Mouse (Mus musculus) left cerebral cortex, postnatal 14 days (tissue): Measurements from ENCODE around the gene Cyren. TPM values are rescaled to one million over a fixed set of nuclear protein-coding genes. Genes with fewer than 3 reads are reported as not detected.

Experiments used
- DNase-seq, 2 experiments: peaks; one replicate each; pipeline ENCODE4 v3.0.0; 2021 to 2022; ENCODE audit warnings: low spot score in 2 of 2, mixed read lengths in 1 of 2
- intact Hi-C: fragments of 180-260 bp; cut with DNase I; formaldehyde crosslinking; loops from one replicate; pipeline ENCODE4 v1.15.1; 2025
- total RNA-seq, 2 experiments: library from RNA; stranded (reverse); gene quantifications; 2 replicates each; pipeline ENCODE4 v1.2.3; 2021

Cyren gene
- total RNA-seq, 2 experiments from 2014 or later = 3.3 to 4.4 TPM

GRCm38 (mm10) chr6:34902578-34902977, 24.7 kb upstream of the Cyren start:
- intact Hi-C loops = no loop called here
- DNase-seq = no peak

GRCm38 (mm10) chr6:34901911-34902444, 24.1 kb upstream of the Cyren start:
- intact Hi-C loops = no loop called here
- DNase-seq = peak in 1 of 2 experiments; percentile 38

GRCm38 (mm10) chr6:34900990-34901389, 23.1 kb upstream of the Cyren start:
- intact Hi-C loops = no loop called here
- DNase-seq = no peak

GRCm38 (mm10) chr6:34899127-34899526, 21.3 kb upstream of the Cyren start:
- intact Hi-C loops = no loop called here
- DNase-seq = no peak

GRCm38 (mm10) chr6:34896168-34896780, 18.4 kb upstream of the Cyren start:
- no peak for DNase-seq
- intact Hi-C loops = no loop called here

- intact Hi-C loops = no loop called here
- DNase-seq = no peak
These were observed 17.7 kb upstream of the Cyren start for GRCm38 (mm10) chr6:34895569-34895968.

GRCm38 (mm10) chr6:34889185-34889584, 11.3 kb upstream of the Cyren start:
- intact Hi-C loops = no loop called here
- no peak for DNase-seq

GRCm38 (mm10) chr6:34887131-34887850, 9.4 kb upstream of the Cyren start:
- no peak for DNase-seq
- intact Hi-C loops = no loop called here

- no peak for DNase-seq
- intact Hi-C loops = no loop called here
These were observed 6.9 kb upstream of the Cyren start for GRCm38 (mm10) chr6:34884724-34885123.

- peak; percentile 66 to 68 for DNase-seq
- intact Hi-C loops = loop anchor here (5.0 to 10.0 kb wide), 2 partner anchors 98 to 115 kb away; partner anchors contain the start of gene Agbl3
These were observed 2.1 kb upstream of the Cyren start for GRCm38 (mm10) chr6:34879911-34880475.

- no peak for DNase-seq
- intact Hi-C loops = loop anchor here (5.0 to 10.0 kb wide), 2 partner anchors 97 to 116 kb away; partner anchors contain the start of gene Agbl3
These were observed 1.4 kb upstream of the Cyren start for GRCm38 (mm10) chr6:34879101-34879740.

- no peak for DNase-seq
- intact Hi-C loops = loop anchor here (5.0 to 10.0 kb wide), 2 partner anchors 94 to 118 kb away; partner anchors contain the start of gene Agbl3
These were observed 1.1 kb downstream of the Cyren start for GRCm38 (mm10) chr6:34876835-34877156.

- intact Hi-C loops = loop anchor here (5.0 to 10.0 kb wide), 2 partner anchors 94 to 119 kb away; partner anchors contain the start of gene Agbl3
- DNase-seq = no peak
These were observed 1.7 kb downstream of the Cyren start for GRCm38 (mm10) chr6:34875966-34876834.

- intact Hi-C loops = loop anchor here (5.0 to 10.0 kb wide), 2 partner anchors 93 to 119 kb away; partner anchors contain the start of gene Agbl3
- peak in 1 of 2 experiments; percentile 38 for DNase-seq
These were observed 2.5 kb downstream of the Cyren start for GRCm38 (mm10) chr6:34875268-34875761.

- intact Hi-C loops = loop anchor here (10.0 kb wide), 1 partner anchor 120 kb away; no protein-coding TSS in a partner anchor
- no peak for DNase-seq
These were observed 3.5 kb downstream of the Cyren start for GRCm38 (mm10) chr6:34874101-34874921.

GRCm38 (mm10) chr6:34872871-34873270, 5.0 kb downstream of the Cyren start:
- intact Hi-C loops = loop anchor here (10.0 kb wide), 1 partner anchor 122 kb away; no protein-coding TSS in a partner anchor
- DNase-seq = no peak

GRCm38 (mm10) chr6:34871929-34872328, 5.9 kb downstream of the Cyren start:
- intact Hi-C loops = loop anchor here (10.0 kb wide), 1 partner anchor 123 kb away; no protein-coding TSS in a partner anchor
- DNase-seq = no peak
